Mouse (Mus musculus): ENCODE results near the gene Cib3.

- TF ChIP-seq CTCF (IDR thresholded peaks at IDR 0.05; ENCODE audit: low read depth) (no peak), EP300 (IDR thresholded peaks at IDR 0.05; ENCODE audit: low read depth) (no peak)
Measured at GRCm38 (mm10) chr8:72169681-72170249, 42.9 kb downstream of the Cib3 start.
